Mouse (Mus musculus) lung, postnatal 25 days (tissue): Measurements from ENCODE around the gene Sebox.

Experiments
- DNase-seq: peaks from one replicate; pipeline ENCODE4 v3.0.0; 2022; ENCODE audit warnings: low spot score

The Sebox gene

GRCm38 (mm10) chr11:78534516-78534915 is 31.3 kb downstream of the Sebox start:
- no peak for DNase-seq

GRCm38 (mm10) chr11:78535376-78536079 is 32.3 kb downstream of the Sebox start:
- DNase-seq, result peak; percentile 84

- peak; percentile 100 for DNase-seq
Observed at GRCm38 (mm10) chr11:78536080-78536689, 32.9 kb downstream of the Sebox start, which contains the start of the genes Tnfaip1 and Ift20. Gene Tnfaip1, minus strand, starts transcription at chr11:78536332. Gene Ift20, plus strand, starts transcription at chr11:78536361.

GRCm38 (mm10) chr11:78536690-78537084 is 33.4 kb downstream of the Sebox start:
- no peak for DNase-seq

GRCm38 (mm10) chr11:78540358-78540757 is 37.1 kb downstream of the Sebox start:
- peak; percentile 60 for DNase-seq

GRCm38 (mm10) chr11:78544449-78545111 is 41.3 kb downstream of the Sebox start:
- DNase-seq, result no peak

GRCm38 (mm10) chr11:78545181-78545580 is 41.9 kb downstream of the Sebox start:
- DNase-seq, result no peak

- DNase-seq, result no peak
Observed at GRCm38 (mm10) chr11:78547718-78548460, 44.6 kb downstream of the Sebox start.

GRCm38 (mm10) chr11:78549491-78549987 is 46.3 kb downstream of the Sebox start:
- no peak for DNase-seq

GRCm38 (mm10) chr11:78550168-78551058 is 47.2 kb downstream of the Sebox start, which contains the start of gene Tmem97:
Gene Tmem97, minus strand, starts transcription at chr11:78550777.
- peak; percentile 97 for DNase-seq

- DNase-seq, result no peak
Observed at GRCm38 (mm10) chr11:78551059-78551398, 47.8 kb downstream of the Sebox start.
